Mouse (Mus musculus) WW6 (cell line): Measurements from ENCODE around the gene Cdk20.

Experiments used
- DNase-seq: peaks from one replicate; pipeline ENCODE4 v3.0.0-alpha.2; 2013; ENCODE audit warnings: low read depth, low spot score

Cdk20 gene

GRCm38 (mm10) chr13:64489886-64490285, 57.8 kb downstream of the Cdk20 start:
- DNase-seq = no peak
